Mouse (Mus musculus) c-Kit-positive CD71-positive TER-119-positive erythroid progenitor cells, embryonic 14.5 days (primary cell): ENCODE results near the gene Sppl3.
"Not testable (repeated sequence)": the region's sequence is repeated elsewhere in the genome, so short reads cannot be mapped to it uniquely, and the experiment has no call there.

Experiments
- DNase-seq: peaks from one replicate; pipeline ENCODE4 v3.0.0-alpha.2; 2013; ENCODE audit warnings: low spot score

Sppl3 gene

DNA sequence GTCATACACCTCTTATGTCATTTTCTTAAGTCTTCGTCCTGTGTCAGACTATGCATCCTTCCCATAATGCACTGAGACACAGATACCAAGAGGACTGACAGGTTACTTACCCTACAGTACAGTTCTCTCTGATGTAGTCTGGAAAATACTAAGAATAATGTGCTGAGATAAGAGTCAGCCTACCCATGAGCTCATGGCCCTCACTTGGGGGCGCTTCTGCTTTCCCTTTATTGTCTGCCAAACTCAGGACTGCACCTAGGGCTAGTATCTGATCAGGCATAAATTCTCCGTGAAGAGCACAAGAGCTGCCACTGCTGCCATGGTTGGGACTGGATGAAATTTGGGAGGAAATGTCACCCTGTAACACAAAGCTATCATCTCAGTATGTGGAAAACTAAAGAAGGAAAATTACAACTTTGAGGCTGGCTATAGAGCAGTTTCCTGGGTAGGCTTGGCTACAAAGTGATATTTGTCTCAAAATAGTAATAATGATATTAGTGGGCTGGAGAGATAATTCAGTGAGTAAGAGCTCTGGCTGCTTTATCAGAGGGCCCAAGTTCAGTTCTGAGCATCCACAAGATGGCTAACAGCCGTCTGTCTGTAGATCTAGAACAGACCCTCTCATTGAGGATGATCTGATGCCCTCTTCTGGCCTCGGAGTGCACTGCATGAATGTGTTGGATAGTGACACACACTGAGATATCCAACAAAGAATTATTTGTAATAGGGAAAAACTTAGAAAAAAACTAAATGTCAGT lies 65.4 kb downstream of the Sppl3 start:
- DNase-seq, result peak; percentile 83

DNA sequence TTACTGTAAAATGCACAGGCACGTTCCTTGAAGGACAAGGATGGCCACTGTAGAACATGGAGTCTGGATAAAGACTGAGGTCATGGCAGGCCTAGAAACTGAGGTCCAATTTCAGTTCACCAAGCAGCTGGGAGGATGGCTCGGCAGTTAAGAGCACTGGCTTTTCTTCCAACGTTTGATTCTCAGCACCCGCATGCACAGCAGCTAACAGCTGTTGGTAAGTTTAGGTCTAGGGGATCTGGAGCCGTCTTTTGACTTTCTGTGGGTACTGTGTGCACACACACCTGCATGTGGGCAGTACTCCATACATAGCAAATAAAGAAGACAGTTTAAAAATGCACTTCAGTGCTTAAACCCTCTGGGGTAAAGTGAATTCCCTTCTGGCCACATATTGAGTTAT lies 70.7 kb downstream of the Sppl3 start:
- DNase-seq, result no peak

DNA sequence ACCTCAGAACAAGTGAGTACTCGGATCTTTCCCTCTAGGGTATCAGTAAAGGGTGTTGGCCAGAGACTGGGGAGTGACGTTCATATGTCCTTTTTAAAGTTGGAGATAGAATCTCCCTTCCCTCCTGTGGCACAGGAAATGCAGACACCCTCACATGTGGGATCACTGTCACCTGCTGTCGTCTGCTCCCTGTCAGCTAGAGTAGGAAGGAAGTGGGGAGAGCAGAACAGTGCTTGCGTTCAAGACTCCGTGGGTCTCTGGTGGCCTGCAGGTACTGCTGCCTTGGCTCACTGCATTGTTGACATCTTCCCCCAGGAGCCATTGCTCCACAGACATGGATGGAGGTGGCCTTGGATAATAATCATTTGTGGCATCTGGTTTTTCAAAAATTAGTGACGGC lies 72.6 kb downstream of the Sppl3 start:
- no peak for DNase-seq

DNA sequence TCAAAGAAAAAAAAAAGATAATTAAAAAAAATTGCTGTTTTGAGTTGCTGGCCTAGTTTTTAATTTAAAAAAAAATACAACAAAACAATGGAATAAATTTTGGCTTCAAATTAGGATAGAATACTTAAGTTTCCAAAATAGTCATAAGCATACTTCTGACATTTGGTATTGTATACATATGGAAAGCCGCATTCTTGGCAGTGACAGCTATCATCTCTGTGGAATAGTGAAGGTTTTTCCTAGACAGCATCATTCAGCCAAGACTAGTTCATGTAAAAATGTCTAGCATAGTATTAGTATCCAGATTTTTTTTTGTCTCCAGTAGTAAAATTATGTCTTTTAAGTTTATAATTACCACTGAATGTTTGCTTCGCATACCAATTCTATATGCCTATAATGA lies 74.7 kb downstream of the Sppl3 start:
- no peak for DNase-seq

DNA sequence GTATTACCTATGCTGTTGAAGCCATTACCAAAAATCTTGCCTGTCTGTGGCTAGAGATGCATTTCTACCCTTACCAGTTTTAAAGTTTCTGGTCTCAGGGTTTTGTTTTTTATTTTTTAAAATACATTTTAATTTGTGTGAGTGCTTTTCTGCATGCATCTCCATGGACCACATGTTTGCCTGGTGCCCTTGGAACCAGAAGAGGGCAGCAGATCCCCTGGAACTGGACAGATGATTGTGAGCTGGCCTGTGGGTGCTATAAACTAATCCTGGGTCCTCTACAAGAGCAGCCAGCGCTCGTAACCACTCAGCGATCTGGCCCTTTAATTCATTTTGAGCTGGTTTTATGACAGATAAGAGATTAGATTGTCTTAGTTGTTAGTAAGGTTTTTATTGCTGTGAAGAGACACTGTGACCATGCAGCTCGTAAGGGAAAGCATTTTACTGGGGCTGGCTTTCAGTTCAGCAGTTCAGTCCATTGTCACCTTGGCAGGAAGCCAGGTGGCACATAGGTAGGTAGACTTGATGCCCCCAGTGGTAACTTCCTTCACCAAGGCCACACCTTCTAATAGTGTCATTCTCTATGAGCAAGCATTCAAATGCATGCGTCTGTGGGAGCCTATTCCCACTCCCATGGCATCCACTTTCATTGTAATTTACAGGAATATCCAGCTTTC lies 78.8 kb downstream of the Sppl3 start:
- DNase-seq, result no peak

DNA sequence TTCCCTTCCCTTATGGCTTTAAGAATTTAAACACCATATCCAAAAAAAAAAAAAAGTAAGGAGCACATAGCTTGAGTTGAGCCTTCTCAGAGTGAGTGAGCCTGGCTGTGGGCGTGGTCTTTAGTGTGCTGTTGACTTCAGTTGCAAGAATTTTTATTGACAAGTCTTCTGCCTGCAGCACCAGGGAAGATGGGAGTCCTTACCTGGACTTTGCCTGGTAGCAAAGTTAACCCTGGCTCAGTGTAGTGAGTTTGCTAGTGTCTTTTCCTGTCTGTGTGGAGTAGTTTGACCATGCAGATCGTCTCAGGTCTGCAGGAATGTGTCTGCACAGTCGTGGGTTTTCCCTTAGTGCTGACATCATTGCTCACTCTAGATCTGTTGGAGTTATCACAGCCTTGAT lies 80.1 kb downstream of the Sppl3 start:
- DNase-seq, result no peak

DNA sequence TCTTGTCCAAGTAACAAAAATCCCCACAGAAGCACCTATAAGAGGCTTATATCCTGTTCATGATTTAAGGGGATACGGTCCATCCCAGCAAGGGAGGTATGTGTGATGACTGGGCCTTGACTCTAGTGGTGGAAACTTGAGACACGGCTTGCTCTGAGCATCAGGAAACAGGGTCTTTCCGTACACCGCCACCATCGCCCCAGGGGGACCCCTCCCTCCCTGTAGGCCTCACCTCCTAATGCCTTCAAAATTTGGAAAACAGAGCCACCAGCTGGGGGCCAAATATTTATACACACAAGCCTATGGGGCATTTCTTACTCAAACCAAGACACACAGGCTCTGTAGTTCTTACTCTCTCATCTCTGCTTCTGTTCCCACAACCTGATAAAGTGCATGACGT lies 80.8 kb downstream of the Sppl3 start:
- DNase-seq, result no peak

DNA sequence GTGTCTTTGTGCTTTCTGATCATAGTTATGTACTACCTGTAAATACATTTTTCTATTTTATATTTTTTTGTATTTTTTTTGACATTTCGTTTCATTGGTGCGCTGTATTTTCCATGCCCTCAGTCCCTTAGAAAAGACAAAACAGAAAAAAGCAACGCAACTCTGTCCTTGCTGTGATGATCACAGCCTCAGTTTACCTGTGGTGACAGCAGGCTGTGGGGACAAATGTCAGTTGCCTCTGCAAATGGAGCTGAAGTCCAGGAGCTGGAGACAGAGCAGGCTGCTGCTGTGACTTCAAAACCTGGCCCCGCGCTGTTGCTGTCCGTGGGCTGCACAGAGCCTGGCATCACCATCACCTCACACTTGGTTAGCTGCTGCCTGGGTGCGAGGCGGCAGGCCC lies 87.3 kb downstream of the Sppl3 start, which contains the start of gene Gm10401:
Gene Gm10401, minus strand, starts transcription at position 101 of the 400 bp plus-strand sequence.
- DNase-seq, result no peak

DNA sequence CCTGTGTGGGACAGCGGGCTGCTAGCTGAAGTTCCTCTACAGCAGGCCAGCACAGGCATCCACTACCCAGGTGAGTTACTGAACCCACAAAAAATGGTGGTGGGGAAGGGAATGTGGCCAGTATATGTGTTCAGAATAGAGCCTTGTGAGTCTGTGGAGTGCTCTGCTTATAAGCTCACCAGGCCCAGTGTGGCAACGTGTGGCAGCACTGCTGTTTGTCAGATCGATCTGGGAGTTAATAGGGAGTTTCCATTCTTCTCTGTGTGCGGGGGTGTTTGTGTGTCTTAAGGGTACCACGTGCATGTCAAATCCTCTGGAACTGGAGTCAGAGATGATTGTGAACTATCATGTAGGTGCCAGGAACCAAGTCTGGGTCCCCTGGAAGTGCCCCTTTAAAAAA lies 88.6 kb downstream of the Sppl3 start:
- no peak for DNase-seq

DNA sequence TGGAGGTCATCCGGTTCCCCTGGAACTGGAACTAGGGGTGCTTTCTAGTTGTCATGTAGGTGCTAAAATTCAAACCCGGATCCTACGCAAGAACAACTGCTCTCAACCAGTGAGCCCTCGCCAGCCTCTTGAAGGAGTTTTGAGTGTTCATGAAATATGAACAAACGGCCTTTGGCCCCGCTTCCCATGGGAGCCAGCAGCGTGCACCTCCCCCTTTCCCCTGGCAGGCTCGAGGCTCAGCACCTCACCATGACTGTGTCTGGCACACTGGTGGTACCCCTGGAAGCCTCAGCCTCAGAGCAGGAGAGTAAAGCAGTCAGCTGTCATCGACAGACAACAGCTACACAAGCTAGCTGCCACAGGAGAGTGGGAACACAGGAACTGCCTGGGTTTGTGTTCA lies 89.1 kb downstream of the Sppl3 start:
- DNase-seq, result no peak

DNA sequence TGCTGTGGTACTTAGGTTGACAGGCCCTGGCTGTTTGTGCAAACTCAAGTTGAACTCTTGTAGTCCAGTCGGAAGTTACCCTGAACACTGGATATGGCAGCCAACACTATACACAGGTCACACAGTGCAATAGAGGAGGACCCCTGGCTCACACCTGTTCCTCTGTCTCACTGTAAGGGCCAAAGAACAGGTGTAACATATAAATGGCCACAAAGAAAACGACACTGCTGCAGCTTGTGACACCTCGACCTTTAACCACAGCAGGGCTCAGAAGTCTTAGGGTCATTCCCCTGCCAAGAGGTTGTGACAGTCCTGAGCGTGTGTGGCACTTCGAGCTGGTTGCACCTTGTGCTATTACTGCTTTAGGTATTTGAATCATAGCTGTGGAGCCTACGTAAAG lies 89.5 kb downstream of the Sppl3 start:
- no peak for DNase-seq

DNA sequence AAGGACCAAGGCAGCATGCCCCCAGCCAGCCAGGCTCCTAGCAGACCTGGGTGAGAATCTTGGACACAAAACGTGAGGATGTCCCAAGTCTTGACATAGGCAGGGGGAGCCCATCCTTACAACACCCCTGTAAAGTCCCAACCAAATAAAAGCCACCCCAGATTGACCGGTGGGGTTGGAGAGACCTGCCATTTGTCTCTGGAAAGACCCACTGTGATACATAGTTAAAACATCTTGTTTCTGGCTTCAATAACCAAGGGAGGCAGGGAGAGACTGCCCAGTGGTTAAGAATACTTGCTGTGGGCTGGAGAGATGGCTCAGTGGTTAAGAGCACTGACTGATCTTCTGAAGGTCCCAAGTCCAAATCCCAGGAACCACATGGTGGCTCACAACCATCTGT lies 91.3 kb downstream of the Sppl3 start:
- no peak for DNase-seq

DNA sequence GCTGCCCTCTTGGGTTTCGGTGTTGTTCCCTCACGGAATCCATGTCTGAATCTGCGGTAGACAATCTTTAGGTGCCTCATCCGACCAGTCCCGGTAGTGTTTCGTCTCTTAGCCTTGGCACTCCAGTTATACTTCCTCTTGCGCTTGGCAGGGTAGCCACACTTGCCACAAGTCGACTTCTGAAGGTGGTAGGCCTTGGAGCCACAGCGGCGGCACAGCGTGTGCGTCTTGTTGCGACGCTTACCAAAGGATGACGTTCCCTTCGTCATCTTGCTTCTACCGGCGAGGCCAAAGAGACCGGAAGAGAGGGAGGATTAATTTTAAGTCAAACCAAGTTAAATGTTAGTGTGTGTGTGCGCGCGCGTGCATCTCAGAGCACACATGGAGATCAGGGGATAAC lies 92.3 kb downstream of the Sppl3 start:
- DNase-seq, result not testable (repeated sequence)

DNA sequence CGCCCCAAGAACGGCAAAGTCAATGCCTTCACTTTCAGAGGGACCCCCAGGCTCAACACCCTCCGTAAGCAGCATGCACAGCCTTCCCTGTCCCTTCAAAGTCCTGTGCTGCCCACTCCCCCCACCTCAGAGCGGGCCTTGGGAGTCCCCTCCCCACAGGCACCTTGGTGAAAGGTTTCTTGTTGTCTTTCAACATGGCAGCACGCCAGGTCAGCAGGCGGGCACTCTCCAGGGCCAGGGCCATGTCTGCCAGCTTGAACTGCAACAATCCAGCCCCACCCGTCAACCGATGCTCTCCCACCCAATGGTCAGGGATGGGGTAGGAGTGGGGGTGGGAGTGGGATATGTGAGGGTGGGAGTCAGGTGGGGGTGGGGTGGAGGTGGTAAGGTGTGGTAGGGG lies 100.2 kb downstream of the Sppl3 start:
- no peak for DNase-seq

DNA sequence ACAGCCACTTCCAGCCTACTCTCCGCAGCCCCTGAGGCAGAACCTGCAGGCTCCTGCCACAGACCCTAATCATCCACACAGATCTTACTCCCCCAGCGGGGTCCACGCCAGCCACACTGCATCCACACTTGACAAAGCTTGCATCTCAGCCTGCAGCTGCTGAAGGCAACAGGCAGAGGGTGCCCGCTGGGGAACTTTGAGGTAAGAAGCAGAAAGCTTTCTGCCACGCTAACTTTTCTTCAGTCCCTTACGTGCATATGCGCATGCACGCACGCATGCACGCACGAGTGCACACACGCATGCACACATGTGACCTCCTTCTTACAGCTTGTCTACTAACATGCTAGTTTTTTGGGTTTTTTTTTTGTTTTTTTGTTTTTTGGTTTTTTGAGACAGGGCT lies 102.3 kb downstream of the Sppl3 start:
- DNase-seq, result no peak

DNA sequence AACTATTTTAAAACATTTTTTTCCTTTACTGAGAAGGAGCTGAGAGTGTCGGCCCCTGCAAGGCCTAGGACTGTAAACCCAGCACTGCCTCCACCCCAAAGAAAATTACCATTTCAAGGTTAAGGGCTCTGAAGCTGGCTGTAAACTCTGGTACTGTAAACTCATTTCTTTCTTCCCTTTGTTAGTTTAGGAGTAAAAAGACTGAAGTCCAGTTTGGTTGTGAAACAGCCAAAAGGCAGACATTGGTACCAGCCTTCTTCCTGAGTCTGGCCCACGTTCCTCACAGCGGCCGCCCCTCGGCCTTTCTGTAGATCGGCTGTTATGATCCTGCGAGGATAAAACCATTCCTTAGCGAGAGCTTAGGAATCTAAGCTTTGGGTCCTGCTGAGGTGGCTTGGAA lies 103.6 kb downstream of the Sppl3 start:
- DNase-seq, result no peak

DNA sequence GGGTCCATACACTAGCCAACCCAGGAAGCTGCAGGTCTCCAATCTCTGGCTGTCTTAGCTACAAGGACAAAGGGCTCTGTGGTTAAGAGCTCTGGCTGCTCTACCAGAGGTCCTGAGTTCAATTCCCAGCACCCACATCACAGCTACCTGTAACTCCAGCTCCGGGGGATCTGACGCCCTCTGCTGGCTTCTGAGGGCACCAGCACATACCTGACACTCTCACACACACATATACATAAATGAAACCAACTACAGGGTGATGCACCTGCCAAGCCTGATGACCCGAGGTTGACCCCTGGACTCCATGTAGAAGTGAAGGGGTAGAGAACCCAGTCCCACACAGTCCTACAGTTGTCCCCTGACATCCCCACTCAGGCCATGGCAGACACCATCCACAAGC lies 105.5 kb downstream of the Sppl3 start:
- no peak for DNase-seq

DNA sequence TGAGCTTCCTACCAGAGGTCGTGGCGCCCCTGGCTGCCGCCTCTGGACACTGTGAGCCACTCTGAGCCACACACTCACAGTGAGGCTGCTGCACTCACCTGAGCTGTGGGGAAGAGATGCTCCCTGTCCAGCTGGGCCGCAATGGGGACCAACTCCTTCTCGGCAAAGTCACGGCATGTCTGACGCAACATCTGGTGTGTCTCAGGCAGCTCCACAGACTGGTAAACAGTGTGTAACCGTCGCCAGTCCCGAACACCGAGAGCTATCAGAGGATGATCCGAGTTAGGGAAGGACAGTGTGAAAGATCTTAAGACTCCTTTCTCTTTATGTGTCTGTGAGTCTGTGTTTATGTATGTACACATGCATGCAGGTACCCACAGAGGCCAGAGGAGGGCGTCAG lies 106.5 kb downstream of the Sppl3 start:
- DNase-seq, result no peak

DNA sequence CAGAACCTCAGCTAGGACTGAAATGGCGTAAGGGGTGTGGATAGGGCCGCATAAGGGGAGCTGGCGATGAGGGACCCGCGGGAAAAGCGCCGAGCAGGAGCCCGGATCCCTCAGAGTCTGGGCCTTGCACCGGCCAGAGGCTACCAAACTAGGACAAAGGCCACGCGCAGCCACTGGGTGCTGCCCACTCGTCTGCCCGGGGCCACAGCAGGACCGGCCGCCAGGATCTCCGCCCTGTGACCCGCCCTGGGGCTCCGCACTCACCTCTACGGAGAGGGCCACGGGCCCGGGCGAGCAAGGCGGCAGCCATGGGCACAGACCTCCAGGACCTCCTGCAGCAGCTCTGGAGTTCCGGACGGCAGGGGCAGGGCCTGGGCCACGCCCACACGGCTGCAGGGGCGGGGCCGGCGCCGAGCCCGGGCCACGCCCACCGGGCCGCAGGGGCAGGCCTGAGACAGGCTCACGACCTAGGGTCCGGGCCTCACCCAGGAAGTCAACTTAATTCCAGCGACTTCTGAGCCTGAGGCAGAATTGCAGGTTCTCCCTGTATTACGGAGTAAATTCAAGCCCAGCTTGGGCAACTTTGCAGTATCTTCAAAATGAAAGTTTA lies 108.1 kb downstream of the Sppl3 start, which contains the start of gene Acads:
Gene Acads, minus strand, starts transcription at position 386 of the 610 bp plus-strand sequence.
- peak; percentile 65 for DNase-seq

DNA sequence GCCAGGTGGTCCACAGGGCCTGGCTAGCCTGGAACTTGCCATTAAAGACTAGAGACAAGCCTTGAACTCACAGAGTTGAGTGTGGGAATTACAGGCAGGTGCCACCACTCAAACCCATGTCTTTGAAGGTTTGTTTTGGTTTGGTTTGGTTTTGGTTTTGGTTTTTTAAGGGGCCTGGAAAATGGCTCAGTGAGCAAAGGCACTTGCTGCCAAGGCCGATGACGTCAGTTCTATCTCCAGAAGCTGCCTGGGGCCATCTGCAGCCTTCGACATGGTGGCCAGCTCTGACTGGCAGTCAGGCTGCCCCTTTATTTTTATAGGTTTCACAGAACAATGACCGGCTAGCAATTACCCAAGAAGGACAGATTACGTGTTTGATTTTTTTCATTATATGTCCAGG lies 110.0 kb downstream of the Sppl3 start:
- DNase-seq, result no peak

DNA sequence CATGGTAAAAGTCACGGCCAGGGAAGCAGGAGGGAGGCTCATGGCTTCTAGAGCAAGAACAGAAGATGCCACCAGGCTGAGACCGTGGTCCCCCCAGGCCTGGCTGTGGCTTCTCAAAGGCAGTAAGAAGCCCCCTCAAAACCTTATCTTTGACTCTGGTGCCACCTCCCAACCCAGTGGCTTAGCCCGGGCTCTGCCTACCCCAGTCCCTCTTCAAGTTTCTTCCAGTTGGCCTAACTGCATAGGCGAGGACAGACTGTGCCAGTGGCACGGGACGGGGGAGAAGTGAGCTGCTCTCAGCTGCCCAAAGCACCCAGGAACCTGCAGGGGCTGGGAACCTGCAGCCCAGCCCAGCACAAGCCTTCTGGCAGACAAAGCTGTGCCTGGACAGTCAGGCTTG lies 113.8 kb downstream of the Sppl3 start:
- no peak for DNase-seq

DNA sequence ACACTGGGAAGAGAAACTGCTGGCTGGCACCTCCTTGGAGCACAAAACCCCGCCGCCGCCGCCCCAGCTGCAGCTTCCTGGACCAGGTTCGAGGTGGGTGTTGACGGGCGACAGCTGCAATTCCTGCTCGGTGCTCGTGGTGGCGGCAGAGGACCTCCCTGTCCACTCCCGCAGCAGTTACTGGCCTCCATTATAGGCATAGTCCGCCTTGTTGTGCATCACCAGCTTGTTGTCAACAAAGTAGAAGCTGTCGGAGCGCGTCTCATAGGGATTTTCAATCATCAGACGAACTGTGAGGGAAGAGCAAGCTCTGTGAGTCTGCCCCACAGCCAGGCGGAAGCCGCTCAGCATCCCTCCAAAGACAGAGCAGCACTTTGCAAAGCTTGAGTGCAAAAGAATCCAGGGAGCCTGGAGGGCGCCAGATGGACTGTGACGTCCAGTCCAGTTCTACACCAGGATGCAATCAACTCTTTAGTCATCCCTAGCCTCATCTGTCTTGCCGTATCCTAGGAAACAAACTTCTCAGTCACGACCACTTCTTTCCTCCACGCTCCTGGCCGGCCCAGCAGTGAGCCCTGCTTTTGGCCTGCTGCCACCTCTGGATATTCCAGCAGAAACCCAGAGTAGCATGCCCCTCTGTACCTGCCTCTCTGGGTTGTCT lies 114.4 kb downstream of the Sppl3 start:
- DNase-seq, result peak; percentile 60
